Mouse (Mus musculus) bone marrow, adult 2 months (tissue): Measurements from ENCODE around the gene Tmem182.

Source experiments
- CTCF ChIP-seq: fragments of 200-500 bp; IDR thresholded peaks from 2 replicates; pipeline ENCODE4 v1.5.1; 2011; ENCODE audit warnings: low read length, control low read depth; ENCODE audit not compliant: control insufficient read depth, insufficient read depth
- POLR2A ChIP-seq: fragments of 200-500 bp; IDR thresholded peaks from 2 replicates; pipeline ENCODE4 v1.6.1; 2011; ENCODE audit warnings: low read depth, mild to moderate bottlenecking, control low read depth, low read length, borderline replicate concordance; ENCODE audit not compliant: control insufficient read depth

GRCm38 (mm10) chr1:40880527-40880926 is 75.1 kb downstream of the Tmem182 start:
- TF ChIP-seq POLR2A = no peak
- TF ChIP-seq CTCF = no peak
